Mouse (Mus musculus): ENCODE results near the gene Lpp.

- TF ChIP-seq CTCF (IDR thresholded peaks at IDR 0.05; ENCODE audit: insufficient read depth, low read length) (no peak), POLR2A (IDR thresholded peaks at IDR 0.05; ENCODE audit: borderline replicate concordance, extremely low read depth, low read depth, low read length) (no peak)
These were observed 5.2 kb downstream of the Lpp start for GRCm38 (mm10) chr16:24398476-24398875.

All from lung, adult 2 months (tissue).